Mouse (Mus musculus) MEL (cell line): ENCODE measurements around the gene Matn1. TPM values are rescaled to one million over a fixed set of nuclear protein-coding genes. Genes with fewer than 3 reads are reported as not detected.

Experiments
- DNase-seq: peaks from one replicate; pipeline ENCODE4 v3.0.0; 2011; ENCODE audit warnings: low read depth, low spot score
- H3K27ac ChIP-seq: 2 replicates; pipeline ENCODE4 v1.5.1; 2012; ENCODE audit warnings: low read depth, mild to moderate bottlenecking, control low read depth, low read length, moderate library complexity; ENCODE audit not compliant: control insufficient read depth
- H3K27me3 ChIP-seq, 2 experiments: fragments of 150-350 bp in 1 of 2; sonication (generic) in 1 of 2; 2 replicates each; pipeline ENCODE4 v1.6.1; 2012; ENCODE audit warnings: low read length in 2 of 2, mild to moderate bottlenecking in 2 of 2, improper control_type of control experiment in 1 of 2, moderate library complexity in 1 of 2; ENCODE audit not compliant: insufficient read depth in 2 of 2, control insufficient read depth in 1 of 2
- H3K36me3 ChIP-seq, 2 experiments: 2 replicates each; pipeline ENCODE4 v1.6.1; 2012 to 2014; ENCODE audit warnings: low read length in 2 of 2, improper control_type of control experiment in 1 of 2, inconsistent platforms in 1 of 2, mild to moderate bottlenecking in 1 of 2; ENCODE audit not compliant: insufficient read depth in 2 of 2, control insufficient read depth in 1 of 2
- H3K4me1 ChIP-seq, 2 experiments: fragments of 150-350 bp in 1 of 2; sonication (generic) in 1 of 2; 2 replicates each; pipeline ENCODE4 v1.6.1; 2012; ENCODE audit warnings: low read length in 2 of 2, improper control_type of control experiment in 1 of 2, mild to moderate bottlenecking in 1 of 2; ENCODE audit not compliant: insufficient read depth in 2 of 2, control insufficient read depth in 1 of 2
- H3K4me3 ChIP-seq, 2 experiments: fragments of 150-350 bp in 1 of 2; sonication (generic) in 1 of 2; 2 replicates each; pipeline ENCODE4 v1.5.1; 2012; ENCODE audit warnings: low read depth in 2 of 2, low read length in 2 of 2, mild to moderate bottlenecking in 2 of 2, moderate library complexity in 2 of 2, control low read depth in 1 of 2, improper control_type of control experiment in 1 of 2; ENCODE audit not compliant: control insufficient read depth in 1 of 2, insufficient read depth in 1 of 2
- H3K79me2 ChIP-seq: 2 replicates; pipeline ENCODE4 v1.6.1; 2012; ENCODE audit warnings: mild to moderate bottlenecking, low read length, moderate library complexity; ENCODE audit not compliant: control insufficient read depth, poor library complexity, insufficient read depth
- H3K9ac ChIP-seq: 2 replicates; pipeline ENCODE4 v1.6.1; 2012; ENCODE audit warnings: low read depth, mild to moderate bottlenecking, control low read depth, low read length, moderate library complexity; ENCODE audit not compliant: control insufficient read depth, poor library complexity, severe bottlenecking
- H3K9me3 ChIP-seq: fragments of 150-350 bp; sonication (generic); replicated peaks from 2 replicates; pipeline ENCODE4 v1.6.1; 2012; ENCODE audit warnings: mild to moderate bottlenecking, low read length, improper control_type of control experiment, moderate library complexity; ENCODE audit not compliant: insufficient read depth
- CHD1 ChIP-seq: IDR thresholded peaks from 2 replicates; pipeline ENCODE4 v1.6.1; 2012; ENCODE audit warnings: low read depth, mild to moderate bottlenecking, inconsistent platforms, low read length, improper control_type of control experiment
- CHD2 ChIP-seq: IDR thresholded peaks from 2 replicates; pipeline ENCODE4 v1.6.1; 2011; ENCODE audit warnings: low read length, improper control_type of control experiment
- CTCF ChIP-seq, 3 experiments: IDR thresholded peaks in 2 of 3; conservative IDR thresholded peaks in 1 of 3; 2 replicates each; pipeline ENCODE4 v1.5.1; 2011 to 2012; ENCODE audit warnings: low read length in 3 of 3, low read depth in 2 of 3, mild to moderate bottlenecking in 2 of 3, improper control_type of control experiment in 1 of 3, inconsistent platforms in 1 of 3, mixed read lengths in 1 of 3, moderate library complexity in 1 of 3; ENCODE audit not compliant: control insufficient read depth in 1 of 3, insufficient read depth in 1 of 3, poor library complexity in 1 of 3, severe bottlenecking in 1 of 3
- E2F4 ChIP-seq: IDR thresholded peaks from 2 replicates; pipeline ENCODE4 v1.6.1; 2011; ENCODE audit warnings: low read depth, low read length, improper control_type of control experiment, borderline replicate concordance
- ELF1 ChIP-seq: IDR thresholded peaks from 2 replicates; pipeline ENCODE4 v1.6.1; 2014; ENCODE audit warnings: low read depth, mild to moderate bottlenecking, inconsistent platforms, low read length, improper control_type of control experiment, moderate library complexity
- EP300 ChIP-seq, 2 experiments: IDR thresholded peaks; 2 replicates each; pipeline ENCODE4 v1.6.1; 2011; ENCODE audit warnings: improper control_type of control experiment in 2 of 2, low read length in 2 of 2, low read depth in 1 of 2, mild to moderate bottlenecking in 1 of 2
- ETS1 ChIP-seq: IDR thresholded peaks from 2 replicates; pipeline ENCODE4 v1.6.1; 2012; ENCODE audit warnings: low read depth, mild to moderate bottlenecking, inconsistent platforms, low read length, improper control_type of control experiment, moderate library complexity
- GABPA ChIP-seq: IDR thresholded peaks from 2 replicates; pipeline ENCODE4 v1.6.1; 2012; ENCODE audit warnings: low read depth, mild to moderate bottlenecking, inconsistent platforms, low read length, improper control_type of control experiment, moderate library complexity
- GATA1 ChIP-seq: IDR thresholded peaks from 2 replicates; pipeline ENCODE4 v1.6.1; 2011; ENCODE audit warnings: low read depth, low read length, improper control_type of control experiment
- HCFC1 ChIP-seq: IDR thresholded peaks from 2 replicates; pipeline ENCODE4 v1.6.1; 2012; ENCODE audit warnings: low read depth, mild to moderate bottlenecking, inconsistent platforms, low read length, improper control_type of control experiment, moderate library complexity
- JUND ChIP-seq: IDR thresholded peaks from 2 replicates; pipeline ENCODE4 v1.6.1; 2011; ENCODE audit warnings: low read depth, mild to moderate bottlenecking, improper control_type of control experiment, low read length
- KAT2A ChIP-seq: conservative IDR thresholded peaks from 2 replicates; pipeline ENCODE4 v1.6.1; 2012; ENCODE audit warnings: low read depth, low read length, improper control_type of control experiment, inconsistent platforms
- MAFK ChIP-seq: IDR thresholded peaks from 2 replicates; pipeline ENCODE4 v1.6.1; 2011; ENCODE audit warnings: low read depth, mild to moderate bottlenecking, low read length, improper control_type of control experiment, borderline replicate concordance
- MAZ ChIP-seq: IDR thresholded peaks from 2 replicates; pipeline ENCODE4 v1.6.1; 2012; ENCODE audit warnings: low read depth, mild to moderate bottlenecking, inconsistent platforms, low read length, improper control_type of control experiment
- MXI1 ChIP-seq: IDR thresholded peaks from 2 replicates; pipeline ENCODE4 v1.6.1; 2011; ENCODE audit warnings: mild to moderate bottlenecking, low read depth, low read length, improper control_type of control experiment
- MYC ChIP-seq: IDR thresholded peaks from 2 replicates; pipeline ENCODE4 v1.6.1; 2011; ENCODE audit warnings: low read depth, mild to moderate bottlenecking, low read length, improper control_type of control experiment, moderate library complexity
- NELFE ChIP-seq: IDR thresholded peaks from 2 replicates; pipeline ENCODE4 v1.6.1; 2011; ENCODE audit warnings: low read depth, low read length, improper control_type of control experiment
- NRF1 ChIP-seq: IDR thresholded peaks from 2 replicates; pipeline ENCODE4 v1.6.1; 2014; ENCODE audit warnings: low read depth, mild to moderate bottlenecking, inconsistent platforms, low read length, improper control_type of control experiment, moderate library complexity; ENCODE audit not compliant: poor library complexity, insufficient read depth, severe bottlenecking
- POLR2A ChIP-seq, 2 experiments: IDR thresholded peaks; 2 replicates each; pipeline ENCODE4 v1.6.1; 2011 to 2012; ENCODE audit warnings: low read length in 2 of 2, mild to moderate bottlenecking in 2 of 2, control low read depth in 1 of 2, improper control_type of control experiment in 1 of 2, low read depth in 1 of 2, moderate library complexity in 1 of 2; ENCODE audit not compliant: control insufficient read depth in 1 of 2, insufficient read depth in 1 of 2, poor library complexity in 1 of 2
- POLR2AphosphoS2 ChIP-seq: IDR thresholded peaks from 2 replicates; pipeline ENCODE4 v1.6.1; 2011; ENCODE audit warnings: low read length, improper control_type of control experiment
- POLR2AphosphoS5 ChIP-seq: IDR thresholded peaks from 2 replicates; pipeline ENCODE4 v1.6.1; 2012; ENCODE audit warnings: low read depth, borderline replicate concordance, mild to moderate bottlenecking, inconsistent platforms, low read length, moderate library complexity, mixed read lengths
- RCOR1 ChIP-seq: IDR thresholded peaks from 2 replicates; pipeline ENCODE4 v1.6.1; 2012; ENCODE audit warnings: low read depth, mild to moderate bottlenecking, inconsistent platforms, low read length, improper control_type of control experiment
- SMC3 ChIP-seq: IDR thresholded peaks from 2 replicates; pipeline ENCODE4 v1.6.1; 2011; ENCODE audit warnings: low read depth, low read length, improper control_type of control experiment
- TAL1 ChIP-seq: IDR thresholded peaks from 2 replicates; pipeline ENCODE4 v1.6.1; 2012; ENCODE audit warnings: mild to moderate bottlenecking, inconsistent platforms, low read length, moderate library complexity, mixed read lengths
- TBP ChIP-seq: IDR thresholded peaks from 2 replicates; pipeline ENCODE4 v1.8.0; 2011; ENCODE audit warnings: low read depth, low read length, improper control_type of control experiment
- TCF12 ChIP-seq: IDR thresholded peaks from 2 replicates; pipeline ENCODE4 v1.6.1; 2014; ENCODE audit warnings: low read depth, mild to moderate bottlenecking, inconsistent platforms, low read length, improper control_type of control experiment, moderate library complexity
- USF1 ChIP-seq: IDR thresholded peaks from 2 replicates; pipeline ENCODE4 v1.6.1; 2014; ENCODE audit warnings: low read depth, mild to moderate bottlenecking, inconsistent platforms, low read length, improper control_type of control experiment, moderate library complexity
- ZC3H11A ChIP-seq: IDR thresholded peaks from 2 replicates; pipeline ENCODE4 v1.6.1; 2012; ENCODE audit warnings: low read depth, mild to moderate bottlenecking, inconsistent platforms, low read length, improper control_type of control experiment
- ZNF384 ChIP-seq: IDR thresholded peaks from 2 replicates; pipeline ENCODE4 v1.6.1; 2012; ENCODE audit warnings: low read depth, mild to moderate bottlenecking, inconsistent platforms, low read length, improper control_type of control experiment
- polyA plus RNA-seq, 2 experiments: library from polyadenylated mRNA; stranded (reverse) in 1 of 2; unstranded in 1 of 2; fragments of >175 nt in 1 of 2; fragments of >200 nt in 1 of 2; gene quantifications; 2 replicates each; pipeline versions ENCODE4 v1.2.1 to v1.2.4; 2012; ENCODE audit warnings: low replicate concordance in 2 of 2, low read depth in 1 of 2; ENCODE audit not compliant: insufficient read length in 2 of 2, insufficient read depth in 1 of 2, missing spikeins in 1 of 2
- total RNA-seq: library from RNA; depleted of rRNA; stranded (reverse); fragments of 300-350 nt; gene quantifications from 2 replicates; pipeline ENCODE4 v1.2.3, GENCODE M21; 2012

The Matn1 gene
- total and polyA plus RNA-seq, 3 experiments: not detected

DNA sequence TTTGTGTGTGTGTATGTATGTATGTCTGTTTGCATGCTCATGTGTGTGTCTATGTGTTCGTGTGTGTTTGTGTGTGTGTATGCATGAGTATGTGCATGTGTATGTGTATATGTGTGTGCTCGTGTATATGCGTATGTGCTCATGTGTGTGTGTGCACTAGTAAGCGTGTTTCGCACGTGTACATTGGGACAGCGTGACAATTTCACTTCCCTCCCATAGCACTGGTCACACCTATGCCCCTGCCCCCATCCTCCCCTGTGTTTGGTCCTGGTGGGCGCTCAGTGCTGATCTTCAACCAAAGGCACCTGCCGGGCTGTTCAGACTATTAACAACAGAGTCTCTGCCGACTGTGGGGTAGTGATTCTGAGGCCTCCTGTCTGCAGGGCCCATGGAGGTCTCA is 36.1 kb upstream of the Matn1 start:
- no peaks in the 10 kb centered on the region for H3K9me3 ChIP-seq
- DNase-seq: no peak
- H3K27ac ChIP-seq: no peak overlapping the region
- H3K36me3 ChIP-seq: peaks cover 0 to 47% of the 10 kb centered on the region in 2 experiments; a peak in 2 of 4 replicates
- H3K4me1 ChIP-seq: peaks cover 24 to 66% of the 10 kb centered on the region in 2 experiments
- H3K9ac ChIP-seq: no peak overlapping the region
- no peaks in the 10 kb centered on the region for H3K27me3 ChIP-seq
- TF ChIP-seq POLR2A (IDR thresholded peaks at IDR 0.05; ENCODE audit: control insufficient read depth in 1 of 2, insufficient read depth in 1 of 2, low read depth in 1 of 2, low read length in 2 of 2, poor library complexity in 1 of 2) (no peak), JUND (no peak), MYC (no peak), HCFC1 (no peak), MAFK (no peak), MXI1 (no peak), GATA1 (no peak), POLR2AphosphoS2 (no peak), SMC3 (no peak), CTCF (IDR thresholded peaks at IDR 0.05 in 2 of 3, conservative IDR thresholded peaks at IDR 0.05 in 1 of 3; ENCODE audit: control insufficient read depth in 1 of 3, insufficient read depth in 1 of 3, low read depth in 2 of 3, low read length in 3 of 3, poor library complexity in 1 of 3, severe bottlenecking in 1 of 3) (no peak)
- TF ChIP-seq, all 39 proteins: peak for 0
- Histone ChIP-seq H3K79me2 (peaks cover under 1% of the 10 kb centered on the region; the same call in 1 of the 2 replicates), H3K4me3 (no peak overlapping the region)

DNA sequence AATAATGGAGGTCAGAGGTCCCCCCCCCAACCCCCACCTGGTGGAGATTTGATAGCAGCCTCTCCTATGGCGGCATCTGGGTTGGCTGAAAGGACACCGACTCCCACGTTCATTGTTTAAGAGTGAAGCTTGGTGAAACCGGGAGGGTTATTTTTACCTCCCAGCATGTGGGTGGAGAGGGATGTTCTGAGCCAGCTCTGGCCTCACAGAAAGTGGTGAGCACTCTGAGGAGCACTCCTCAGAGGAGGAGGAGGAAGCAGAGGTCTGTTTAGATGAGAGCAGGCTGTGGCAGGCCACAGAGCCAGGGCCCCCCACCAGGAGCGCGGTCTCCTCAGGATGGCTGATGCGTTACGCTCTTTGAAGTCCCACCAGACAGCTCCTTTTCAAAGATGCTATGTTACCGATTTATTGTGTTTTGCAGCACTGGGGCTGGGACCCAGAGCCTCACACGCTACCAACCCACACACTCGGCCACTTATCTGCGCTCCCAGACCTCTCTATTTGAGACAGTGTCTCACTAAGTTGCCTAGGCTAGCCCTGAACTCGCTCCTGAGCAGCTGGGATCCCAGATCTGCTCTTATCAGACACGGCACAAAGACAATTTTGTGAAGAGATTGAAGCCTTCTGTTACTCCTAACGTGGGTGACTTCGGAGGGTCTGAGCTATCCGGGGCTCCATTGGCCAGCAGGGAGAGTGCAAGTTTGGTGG is 34.9 kb upstream of the Matn1 start:
- no peaks in the 10 kb centered on the region for H3K9me3 ChIP-seq
- DNase-seq: peak; percentile 85
- H3K36me3 ChIP-seq: peaks cover 0 to 42% of the 10 kb centered on the region in 2 experiments; a peak in 2 of 4 replicates
- H3K9ac ChIP-seq: peak overlapping the region; percentile 36
- H3K4me3 ChIP-seq: peak overlapping the region; percentile 2 to 17
- H3K4me1 ChIP-seq: peaks cover 20 to 56% of the 10 kb centered on the region in 2 experiments
- H3K79me2 ChIP-seq: peaks cover 11% of the 10 kb centered on the region
- no peaks in the 10 kb centered on the region for H3K27me3 ChIP-seq
- peak overlapping the region; percentile 79 for H3K27ac ChIP-seq
- peak; percentile 93 for TF ChIP-seq TCF12
- TF ChIP-seq USF1: no peak
- TF ChIP-seq EP300 (IDR thresholded peaks at IDR 0.05; ENCODE audit: low read depth in 1 of 2, low read length in 2 of 2): peak; percentile 77 to 90
- TF ChIP-seq POLR2A (IDR thresholded peaks at IDR 0.05; ENCODE audit: control insufficient read depth in 1 of 2, insufficient read depth in 1 of 2, low read depth in 1 of 2, low read length in 2 of 2, poor library complexity in 1 of 2): 0 out of 4 replicates have a peak, but pooled peaks have one; percentile 22 to 44
- peak; percentile 91 for TF ChIP-seq GATA1
- TF ChIP-seq ZNF384: no peak
- no peak for TF ChIP-seq MAZ
- peak; percentile 91 for TF ChIP-seq TAL1
- peak; percentile 80 for TF ChIP-seq ETS1
- TF ChIP-seq ZC3H11A: no peak
- no peak for TF ChIP-seq POLR2AphosphoS5
- no peak for TF ChIP-seq CHD1
- 0 out of 2 replicates have a peak, but pooled peaks have one; percentile 63 for TF ChIP-seq MYC
- TF ChIP-seq NELFE: no peak
- TF ChIP-seq RCOR1: peak; percentile 79; the same call in 1 of the 2 replicates
- TF ChIP-seq E2F4: no peak
- no peak for TF ChIP-seq KAT2A
- TF ChIP-seq TBP: no peak; the same call in 1 of the 2 replicates
- TF ChIP-seq CTCF (IDR thresholded peaks at IDR 0.05 in 2 of 3, conservative IDR thresholded peaks at IDR 0.05 in 1 of 3; ENCODE audit: control insufficient read depth in 1 of 3, insufficient read depth in 1 of 3, low read depth in 2 of 3, low read length in 3 of 3, poor library complexity in 1 of 3, severe bottlenecking in 1 of 3): no peak
- no peak for TF ChIP-seq NRF1
- TF ChIP-seq JUND: no peak
- TF ChIP-seq CHD2: no peak
- TF ChIP-seq GABPA: no peak
- TF ChIP-seq MAFK: no peak
- TF ChIP-seq MXI1: peak; percentile 60
- TF ChIP-seq ELF1: no peak
